Mouse (Mus musculus): ENCODE results near the gene Gm20708.
A peak's percentile ranks its signal among the peaks of the same experiment; 100 is the strongest.

Gm20708 gene

DNA sequence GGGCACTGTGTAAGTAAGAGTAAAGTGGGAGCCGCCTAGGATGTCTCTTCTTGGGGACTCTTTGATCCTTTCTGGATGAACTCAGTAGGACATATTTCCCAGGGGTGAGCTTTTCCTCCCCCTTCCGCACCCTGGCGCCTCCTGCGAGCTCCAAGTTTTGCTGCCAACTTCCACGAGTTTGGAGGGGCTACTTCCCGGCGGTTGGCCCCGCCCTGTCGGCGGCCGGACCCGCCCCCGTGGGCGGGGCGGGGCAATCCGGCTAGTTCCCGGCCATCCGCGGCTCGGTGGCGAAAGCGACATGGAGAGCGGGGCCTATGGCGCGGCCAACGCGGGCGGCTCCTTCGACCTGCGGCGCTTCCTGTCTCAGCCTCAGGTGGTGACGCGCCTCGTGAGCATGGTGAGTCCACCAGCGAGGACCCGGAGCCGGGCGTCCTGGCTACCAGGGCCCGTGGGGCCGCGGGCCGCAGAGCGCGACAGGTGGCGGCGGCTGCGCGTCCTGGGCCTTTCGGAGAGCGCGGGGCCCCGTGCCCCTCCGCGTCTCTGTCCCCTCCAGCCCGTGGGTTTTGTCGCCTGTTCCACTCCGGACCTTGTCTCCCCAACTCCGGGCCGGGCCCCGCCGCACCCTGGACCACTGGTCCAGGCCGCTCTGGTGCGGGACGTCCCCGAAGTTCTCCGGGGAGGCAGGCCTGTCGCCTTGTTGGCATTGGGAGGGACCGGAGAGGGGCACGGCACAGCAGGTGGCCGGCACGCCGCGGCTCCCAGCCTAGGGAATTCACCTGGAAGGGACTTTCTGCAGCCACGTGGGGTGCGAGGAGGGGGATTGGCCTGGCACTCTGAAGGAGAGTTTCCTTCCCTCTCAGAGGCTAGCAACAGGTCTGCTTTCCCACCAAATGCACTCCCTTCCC lies at the start of gene Gm20708, which contains the start of gene Syngr2:
Gene Gm20708, plus strand, starts transcription at position 262 of the 905 bp plus-strand sequence.
Gene Syngr2, plus strand, starts transcription at position 262 of the 905 bp plus-strand sequence.
- peak; percentile 57 to 75 for DNase-seq

DNA sequence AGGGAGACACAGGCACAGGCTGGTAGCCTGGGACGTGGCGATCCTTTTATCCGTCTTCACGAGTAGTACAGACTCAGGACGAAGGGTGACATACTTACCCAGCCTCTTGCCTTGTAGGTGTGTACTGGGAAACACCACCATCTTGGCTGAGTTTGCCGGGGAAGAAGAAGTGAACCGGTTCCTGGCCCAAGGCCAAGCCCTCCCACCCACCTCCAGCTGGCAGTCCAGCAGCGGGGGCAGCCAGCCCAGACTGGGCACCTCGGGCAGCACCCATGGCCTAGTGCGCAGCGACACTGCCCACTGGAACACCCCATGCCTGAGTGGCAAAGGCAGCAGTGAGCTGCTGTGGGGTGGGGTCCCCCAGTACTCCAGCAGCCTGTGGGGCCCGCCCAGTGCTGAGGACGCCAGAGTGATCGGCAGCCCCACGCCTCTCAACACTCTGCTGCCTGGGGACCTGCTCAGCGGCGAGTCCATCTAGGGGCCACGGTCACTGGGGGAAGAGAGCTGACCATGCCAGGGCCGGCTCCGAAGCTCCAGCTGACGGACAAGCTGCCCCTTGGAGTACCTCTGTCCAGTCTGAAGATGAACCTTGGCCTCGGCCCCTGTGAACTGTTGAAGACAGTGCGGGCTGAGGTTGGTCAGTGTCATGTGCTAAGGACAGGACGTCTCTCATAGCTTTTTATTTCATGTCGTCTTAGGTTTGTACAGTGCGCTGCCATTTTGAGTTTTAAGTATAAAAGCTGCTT lies 48.9 kb upstream of the Gm20708 start:
- DNase-seq = peak in 1 of 2 experiments; percentile 45

DNA sequence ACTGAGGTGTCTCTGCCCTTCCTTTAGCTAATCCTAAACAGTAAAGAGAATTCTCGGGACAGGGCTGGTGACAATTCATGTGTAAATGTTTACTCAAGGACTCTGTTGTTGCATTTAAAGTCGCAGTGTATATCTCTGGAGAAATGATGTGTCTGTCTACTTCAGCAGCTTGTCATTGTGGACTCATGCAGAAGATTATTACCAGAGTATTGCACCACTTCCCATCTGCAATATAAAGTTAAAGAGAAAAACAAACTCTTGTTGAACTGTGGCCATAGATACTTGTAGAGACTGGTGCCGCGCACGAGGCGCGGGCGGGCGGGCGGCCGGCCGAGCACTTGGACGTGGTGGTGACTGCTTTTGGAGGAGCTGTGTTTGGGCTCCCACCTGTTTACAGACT lies 47.7 kb upstream of the Gm20708 start:
- no peak for DNase-seq

- no peak for DNase-seq
These were observed 47.2 kb upstream of the Gm20708 start for GRCm38 (mm10) chr11:117762246-117762645.

- no peak for DNase-seq
These were observed 45.1 kb upstream of the Gm20708 start for GRCm38 (mm10) chr11:117764319-117764718.

DNA sequence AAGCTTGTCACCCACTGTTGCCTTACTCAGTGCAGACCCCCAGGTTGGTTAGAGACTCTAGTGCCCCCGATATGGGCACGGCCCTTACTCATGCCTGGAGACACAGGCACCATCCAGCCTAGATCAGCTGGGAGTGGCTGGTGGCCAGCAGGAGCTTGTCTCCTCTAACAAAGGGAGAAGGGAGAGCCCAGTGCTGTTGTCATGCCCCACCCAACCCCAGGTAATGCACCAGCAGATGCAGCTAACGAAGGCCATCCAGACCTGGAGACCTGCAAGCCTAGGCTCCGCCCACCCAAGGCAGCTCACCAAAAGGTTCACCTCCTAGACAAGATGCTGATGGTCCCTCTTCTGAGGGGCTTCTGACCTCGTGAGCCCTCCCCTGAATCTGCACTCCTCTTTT lies 44.1 kb upstream of the Gm20708 start:
- no peak for DNase-seq

DNA sequence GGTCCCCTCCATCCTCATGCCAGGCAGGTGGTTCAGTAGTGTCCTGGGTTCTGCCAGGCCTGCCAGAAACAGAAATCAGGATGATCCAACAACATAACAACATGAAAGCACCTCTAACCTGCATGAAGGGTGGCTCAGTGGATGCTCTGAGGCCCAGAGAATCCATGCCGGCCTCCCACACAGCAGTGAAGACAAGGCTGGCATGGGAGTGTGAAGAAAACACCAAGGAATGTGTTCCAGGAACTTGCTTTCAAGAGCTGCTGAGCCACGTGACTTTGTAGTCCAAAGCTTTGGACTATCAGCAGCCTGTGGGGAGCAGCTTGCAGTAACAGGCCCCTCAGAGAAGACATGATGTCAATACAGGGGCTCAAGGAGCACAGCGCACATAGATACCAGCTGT lies 43.2 kb upstream of the Gm20708 start:
- DNase-seq = no peak

DNA sequence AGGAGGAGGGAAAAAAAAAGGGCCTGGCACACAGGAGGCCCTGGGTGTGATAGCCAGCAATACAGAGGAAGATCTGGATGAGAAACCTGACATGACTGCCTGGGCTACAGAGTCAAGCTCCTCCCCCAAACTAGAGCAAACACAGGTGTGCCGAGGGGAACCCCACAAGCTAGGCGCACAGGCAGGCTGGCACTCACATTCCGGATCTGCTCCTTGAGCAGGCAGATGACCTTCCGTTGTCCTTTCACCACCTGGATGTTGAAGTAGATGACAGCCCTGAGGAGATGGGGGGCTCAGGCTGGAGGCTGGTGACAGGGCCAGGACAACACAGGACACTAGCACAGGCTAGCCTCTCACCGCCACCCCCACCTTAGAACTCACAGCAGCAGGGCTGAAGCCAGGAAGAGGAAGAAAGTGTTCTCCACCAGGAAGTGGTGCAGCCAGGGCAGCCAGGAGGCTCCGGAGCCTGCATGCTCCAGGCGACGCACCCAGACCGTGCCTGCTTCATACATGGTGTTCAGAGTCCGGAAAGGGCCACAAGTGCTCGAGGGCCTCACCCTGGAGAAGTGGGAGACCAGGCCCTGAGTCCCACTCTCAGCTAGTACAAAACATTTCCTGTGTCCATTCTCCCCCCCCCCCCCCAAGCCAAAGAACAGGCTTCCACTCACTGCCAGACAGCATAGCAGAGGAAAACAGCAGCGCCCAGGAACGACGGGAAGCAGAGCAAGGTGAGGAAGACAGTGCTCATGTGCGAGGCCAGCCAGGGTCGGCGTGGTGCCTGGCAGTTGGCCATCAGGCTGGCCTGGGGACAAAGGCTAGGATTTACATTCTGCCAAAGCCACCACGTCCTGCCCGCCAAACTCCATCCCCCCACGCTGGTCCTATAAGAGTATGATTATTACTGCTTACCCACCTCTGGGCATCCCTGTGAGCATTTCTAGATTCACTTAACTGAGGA lies 40.5 kb upstream of the Gm20708 start:
- no peak for DNase-seq

DNA sequence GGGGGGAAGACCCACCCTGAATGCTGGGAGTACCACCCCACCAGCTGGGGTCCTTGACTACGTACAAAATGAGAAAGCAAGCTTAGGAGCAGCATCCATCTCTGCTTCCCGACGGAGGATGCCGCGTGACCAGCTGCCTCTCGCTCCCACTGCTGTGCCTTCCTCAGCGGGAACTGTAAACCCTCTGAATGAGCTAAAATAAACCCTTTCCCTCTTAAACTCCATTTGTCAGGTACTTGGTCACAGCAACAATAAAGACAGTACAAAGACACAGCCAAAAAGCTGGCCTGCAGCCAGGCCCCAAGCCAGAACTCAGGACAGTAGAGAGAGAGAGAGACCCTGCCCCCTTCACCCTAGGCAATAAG lies 39.8 kb upstream of the Gm20708 start:
- DNase-seq = no peak

- DNase-seq = no peak
These were observed 39.1 kb upstream of the Gm20708 start for GRCm38 (mm10) chr11:117770407-117770806.

DNA sequence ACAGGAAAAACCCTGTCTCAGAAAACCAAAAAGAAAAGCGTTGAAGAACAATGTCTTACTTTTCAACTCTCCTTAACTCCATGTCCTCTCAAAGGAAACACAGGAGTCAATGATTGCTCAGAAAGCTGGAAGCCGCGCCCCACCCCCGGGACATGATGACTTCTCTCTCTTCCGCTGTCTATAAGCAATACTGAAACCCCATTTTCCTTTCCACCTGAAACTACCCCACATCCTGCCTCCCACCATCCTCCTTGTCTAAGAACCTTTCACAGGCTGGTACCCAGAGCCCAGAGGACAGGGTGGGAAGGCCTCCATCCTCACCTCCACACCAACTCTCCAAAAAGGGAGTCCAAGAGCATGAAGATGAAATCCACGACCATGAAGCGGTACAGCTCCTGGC lies 37.1 kb upstream of the Gm20708 start:
- no peak for DNase-seq

DNA sequence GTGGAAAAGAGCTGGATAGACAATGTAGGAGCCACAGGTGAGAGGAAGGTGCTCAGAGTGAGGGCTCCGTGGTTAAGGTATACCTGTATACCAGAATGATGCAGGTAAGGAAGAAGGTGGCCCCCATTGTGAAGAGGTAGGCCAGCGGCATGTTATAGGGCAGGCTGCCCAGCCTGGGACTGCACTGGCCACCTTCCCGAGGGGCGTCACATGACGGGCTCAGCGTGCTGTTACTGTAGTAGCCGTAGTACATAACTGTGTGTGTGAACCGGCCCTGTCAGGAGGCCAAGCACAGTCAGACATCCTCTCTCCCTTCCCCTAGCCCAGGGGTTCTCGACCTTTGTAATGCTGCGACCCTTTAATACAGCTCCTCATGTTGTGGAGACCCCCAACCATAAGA lies 34.5 kb upstream of the Gm20708 start:
- no peak for DNase-seq

DNA sequence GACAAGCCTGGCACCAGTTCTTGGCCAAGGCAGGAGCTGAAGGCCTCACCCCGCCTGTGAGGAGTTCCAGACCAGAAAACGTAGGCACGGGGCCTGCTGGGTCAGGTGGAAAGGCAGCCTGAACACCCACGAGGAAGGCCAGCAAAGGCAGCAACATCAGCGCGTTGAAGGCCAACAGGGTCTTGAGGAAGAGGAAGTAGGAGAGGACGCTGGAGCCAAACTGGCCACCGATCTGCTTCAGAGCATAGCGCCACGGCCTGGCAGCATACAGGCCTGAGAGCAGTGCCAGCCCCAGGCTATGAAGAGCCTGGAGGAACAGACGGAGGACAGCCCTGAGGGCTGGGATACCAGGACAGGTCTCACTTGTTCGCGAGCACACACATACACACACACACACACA lies 33.9 kb upstream of the Gm20708 start:
- DNase-seq = no peak

- no peak for DNase-seq
These were observed 33.2 kb upstream of the Gm20708 start for GRCm38 (mm10) chr11:117776085-117776792.

DNA sequence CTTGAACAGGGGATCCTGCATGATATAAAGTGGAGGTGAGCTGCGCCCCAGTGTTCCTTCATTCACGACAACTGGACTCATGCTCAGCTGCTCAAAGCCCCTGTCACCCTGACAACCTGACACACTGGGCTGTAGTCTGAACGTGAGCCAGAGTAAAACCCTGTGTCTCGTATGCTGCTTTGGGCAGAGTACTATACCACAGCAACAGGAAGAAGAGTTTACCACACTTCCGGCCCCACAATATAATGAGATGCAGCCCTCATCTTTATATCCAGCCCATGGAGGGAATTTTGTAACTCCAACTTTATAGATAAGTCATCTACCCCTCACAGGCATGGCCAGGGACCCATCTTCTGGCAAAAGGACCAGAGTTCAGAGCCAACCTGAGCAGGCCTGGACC lies 32.4 kb upstream of the Gm20708 start:
- DNase-seq = no peak

- peak; percentile 67 to 74 for DNase-seq
These were observed 31.4 kb upstream of the Gm20708 start for GRCm38 (mm10) chr11:117778031-117778430.

DNA sequence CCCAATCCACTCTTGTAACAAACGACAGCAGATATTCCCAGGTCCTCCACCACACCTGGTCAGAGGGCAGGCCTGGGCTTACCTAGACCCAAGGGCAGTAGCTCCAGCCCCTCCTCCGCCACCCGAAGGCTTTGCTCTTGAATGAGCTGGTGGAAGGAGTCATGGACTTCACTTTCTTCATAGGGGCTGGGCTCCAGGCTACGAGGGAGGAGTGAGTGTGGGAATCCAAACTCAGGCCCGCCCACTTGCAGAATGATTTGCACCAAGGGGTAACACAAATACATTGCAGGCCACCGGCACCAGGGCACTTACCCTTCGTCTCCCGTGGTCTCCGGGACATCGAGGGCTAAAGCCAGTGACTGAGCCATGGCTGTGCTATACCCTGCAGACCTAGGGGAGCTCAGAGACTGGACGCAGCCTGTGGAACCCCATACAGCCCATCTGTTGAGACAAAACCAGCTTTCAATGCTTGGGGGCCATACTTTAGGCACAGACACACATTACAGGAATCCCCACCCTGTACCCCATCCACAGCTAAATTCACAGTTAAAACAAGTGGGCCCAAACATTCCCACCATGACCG lies 30.5 kb upstream of the Gm20708 start:
- peak in 1 of 2 experiments; percentile 51 for DNase-seq

GRCm38 (mm10) chr11:117779434-117780198 lies 29.9 kb upstream of the Gm20708 start:
- DNase-seq = peak; percentile 87 to 88

DNA sequence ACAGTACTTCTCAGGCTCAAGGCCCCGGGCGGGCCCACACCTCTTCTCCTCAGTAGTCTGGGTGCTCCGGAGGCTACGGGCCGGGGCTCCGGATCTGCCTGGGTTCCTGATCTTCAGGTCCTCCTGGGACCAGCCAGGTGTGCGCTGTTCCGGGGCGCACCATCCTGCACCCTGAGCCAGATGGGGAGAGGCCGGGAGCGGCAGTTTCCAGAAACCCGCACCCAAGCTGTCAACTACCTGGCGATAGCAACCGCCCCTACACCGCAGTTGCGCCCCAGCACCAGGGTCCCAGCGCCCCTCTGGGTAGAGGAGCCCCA lies 29.3 kb upstream of the Gm20708 start:
- DNase-seq = no peak

DNA sequence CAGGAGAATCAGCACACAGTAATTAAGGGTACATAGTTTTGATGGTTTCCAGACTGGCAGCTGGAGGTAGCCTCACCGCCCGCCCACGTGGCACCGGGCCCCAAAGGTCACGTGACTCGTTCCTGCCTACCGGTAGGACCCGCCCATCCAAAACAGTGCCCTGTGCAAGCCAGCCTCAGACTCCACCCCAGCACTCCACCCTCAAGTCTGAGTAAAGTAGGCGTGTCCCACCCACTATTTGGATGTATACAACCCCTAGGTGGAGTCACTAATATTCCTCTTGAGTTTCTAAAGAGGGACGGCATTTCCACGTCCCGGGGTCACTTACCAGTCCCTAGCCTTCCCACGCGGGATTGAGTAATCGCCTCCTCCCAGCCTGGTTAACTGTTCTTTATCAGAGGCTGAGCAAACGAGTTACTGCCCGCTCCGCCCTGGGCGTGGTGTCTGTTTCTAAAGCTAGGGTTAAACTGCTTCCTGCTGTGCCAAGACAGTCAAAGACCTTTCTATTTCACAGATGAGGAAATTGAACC lies 28.8 kb upstream of the Gm20708 start:
- DNase-seq = peak; percentile 96
